Mouse (Mus musculus): Measurements from ENCODE around the gene Tmem273. TPM values are rescaled to one million over a fixed set of nuclear protein-coding genes. Genes with fewer than 3 reads are reported as not detected.

The Tmem273 gene
- polyA plus RNA-seq, 1 experiment from 2014 or later: 0.66 TPM

GRCm38 (mm10) chr14:32842052-32842451, 56.3 kb downstream of the Tmem273 start:
- H3K4me3 ChIP-seq (ENCODE audit: low read length): no peak overlapping the region
- ATAC-seq: no peak
- no peaks in the 10 kb centered on the region for H3K4me1 ChIP-seq (ENCODE audit: control insufficient read depth, insufficient read depth, low read depth, low read length)
- no peak overlapping the region for H3K9ac ChIP-seq (ENCODE audit: low read depth, low read length)
- H3K9me3 ChIP-seq (ENCODE audit: control insufficient read depth, low read length): no peaks in the 10 kb centered on the region
- no peaks in the 10 kb centered on the region for H3K27me3 ChIP-seq (replicated peaks; ENCODE audit: control insufficient read depth, insufficient read depth, low read length)
- H3K27ac ChIP-seq (ENCODE audit: low read depth, low read length): no peak overlapping the region
- no peaks in the 10 kb centered on the region for H3K36me3 ChIP-seq (ENCODE audit: control insufficient read depth, insufficient read depth, low read length)
- no peak overlapping the region for H3K4me2 ChIP-seq (ENCODE audit: low read length)

DNA sequence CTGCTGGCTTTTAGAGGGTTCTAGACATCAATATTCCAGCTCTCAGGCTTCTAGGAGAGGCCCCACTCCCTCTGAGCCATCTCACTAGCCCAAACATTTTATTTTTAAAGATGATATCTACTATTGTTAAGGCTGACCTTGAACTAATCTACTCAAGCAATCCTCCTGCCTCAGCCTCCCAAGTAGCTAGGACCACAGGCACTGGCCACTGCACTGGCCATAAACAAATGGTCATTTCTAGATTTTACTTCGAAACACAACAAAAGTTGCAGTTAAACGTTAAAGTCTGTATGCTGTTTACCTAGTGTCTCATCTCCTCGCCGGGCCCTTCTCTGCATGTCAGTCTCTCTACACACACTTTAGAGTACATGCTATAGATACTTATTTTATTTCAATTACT, 68.3 kb downstream of the Tmem273 start:
- H3K27me3 ChIP-seq (replicated peaks; ENCODE audit: control insufficient read depth, insufficient read depth, low read length): no peaks in the 10 kb centered on the region
- no peak overlapping the region for H3K9ac ChIP-seq (ENCODE audit: low read depth, low read length)
- peaks cover 3% of the 10 kb centered on the region for H3K4me1 ChIP-seq (ENCODE audit: control insufficient read depth, insufficient read depth, low read depth, low read length)
- no peaks in the 10 kb centered on the region for H3K9me3 ChIP-seq (ENCODE audit: control insufficient read depth, low read length)
- H3K4me2 ChIP-seq (ENCODE audit: low read length): no peak overlapping the region
- WGBS: 93% methylated on average over 4 of the region's 4 CpGs
- no peak overlapping the region for H3K27ac ChIP-seq (ENCODE audit: low read depth, low read length)
- no peak for ATAC-seq
- no peak overlapping the region for H3K4me3 ChIP-seq (ENCODE audit: low read length)
- no peaks in the 10 kb centered on the region for H3K36me3 ChIP-seq (ENCODE audit: control insufficient read depth, insufficient read depth, low read length)

- no peak overlapping the region for H3K27ac ChIP-seq (ENCODE audit: low read depth, low read length)
- no peaks in the 10 kb centered on the region for H3K27me3 ChIP-seq (replicated peaks; ENCODE audit: control insufficient read depth, insufficient read depth, low read length)
- 44% methylated on average over 5 of the region's 5 CpGs for WGBS
- ATAC-seq: no peak
- peak overlapping the region; percentile 77; the same call in 1 of the 2 replicates for H3K9ac ChIP-seq (ENCODE audit: low read depth, low read length)
- H3K36me3 ChIP-seq (ENCODE audit: control insufficient read depth, insufficient read depth, low read length): no peaks in the 10 kb centered on the region
- peak overlapping the region; percentile 82 for H3K4me2 ChIP-seq (ENCODE audit: low read length)
- peak overlapping the region; percentile 56 for H3K4me3 ChIP-seq (ENCODE audit: low read length)
- H3K9me3 ChIP-seq (ENCODE audit: control insufficient read depth, low read length): no peaks in the 10 kb centered on the region
- peaks cover 5% of the 10 kb centered on the region for H3K4me1 ChIP-seq (ENCODE audit: control insufficient read depth, insufficient read depth, low read depth, low read length)
Measured at GRCm38 (mm10) chr14:32856246-32856645, 70.5 kb downstream of the Tmem273 start.

DNA sequence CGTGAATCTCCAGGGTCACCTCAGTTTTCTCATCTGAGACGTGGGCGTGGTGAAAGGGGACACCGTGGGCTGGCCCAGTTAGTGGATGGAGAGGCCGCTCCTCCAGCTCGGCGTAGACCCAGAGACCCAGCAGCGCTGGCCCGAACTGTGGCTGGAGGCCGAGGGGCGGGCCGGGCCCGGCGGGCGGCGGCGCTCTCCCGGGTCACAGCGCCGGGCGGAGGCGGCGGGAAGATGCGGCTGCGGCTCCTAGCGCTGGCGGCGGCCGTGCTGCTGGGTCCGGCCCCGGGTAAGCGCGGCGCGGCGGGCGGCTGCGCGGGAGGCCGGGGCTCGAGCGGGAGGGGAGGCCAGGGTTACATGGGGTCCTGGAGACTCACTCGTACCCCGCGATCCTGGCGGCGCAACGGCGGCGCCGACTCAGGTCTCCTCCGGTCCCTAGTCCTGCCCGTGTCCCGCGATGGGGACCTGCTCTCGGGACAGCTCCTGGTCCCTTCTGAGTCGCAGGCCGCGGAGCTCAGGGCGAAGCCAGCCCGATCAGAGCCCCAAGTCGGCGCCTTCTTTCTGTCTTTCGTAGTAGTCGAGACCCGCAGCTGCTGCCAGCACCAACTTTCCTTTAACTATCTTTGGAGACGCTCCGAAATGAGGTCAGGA, 71.0 kb downstream of the Tmem273 start, which contains the start of gene Vstm4:
TSS of gene Vstm4 (plus strand) at position 76 of the 648 bp plus-strand sequence.
- 1% methylated on average over 31 of the region's 68 CpGs for WGBS
- Histone ChIP-seq H3K9me3 (ENCODE audit: control insufficient read depth, low read length) (no peaks in the 10 kb centered on the region), H3K4me1 (ENCODE audit: control insufficient read depth, insufficient read depth, low read depth, low read length) (peaks cover 11% of the 10 kb centered on the region), H3K27ac (ENCODE audit: low read depth, low read length) (peak within 1 kb of the TSS; percentile 51; the same call in 1 of the 2 replicates), H3K36me3 (ENCODE audit: control insufficient read depth, insufficient read depth, low read length) (no peaks in the 10 kb centered on the region), H3K4me3 (ENCODE audit: low read length) (peak within 1 kb of the TSS; percentile 56), H3K9ac (ENCODE audit: low read depth, low read length) (peak within 1 kb of the TSS; percentile 77), H3K4me2 (ENCODE audit: low read length) (peak within 1 kb of the TSS; percentile 82), H3K27me3 (replicated peaks; ENCODE audit: control insufficient read depth, insufficient read depth, low read length) (no peaks in the 10 kb centered on the region)
- peak; percentile 84 for ATAC-seq

DNA sequence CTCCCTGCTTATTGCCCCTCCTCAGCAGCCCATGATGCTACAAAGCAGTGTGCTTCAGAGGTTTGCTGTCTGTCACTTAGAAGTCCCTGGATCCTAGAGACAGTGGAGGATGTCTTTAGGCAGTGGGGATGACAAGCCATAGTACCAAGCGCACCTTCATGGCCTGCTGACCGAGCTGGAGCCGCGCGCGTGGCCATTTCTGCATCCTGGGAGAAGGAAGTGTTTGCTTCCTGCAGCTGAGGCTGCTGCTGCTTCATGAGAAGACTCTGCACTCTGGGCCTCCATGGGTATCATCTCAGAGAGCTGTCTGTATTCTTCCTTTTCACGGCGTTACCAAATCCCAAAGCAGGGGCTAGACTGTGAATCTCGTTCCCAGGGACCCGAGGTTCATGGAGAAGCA, 72.6 kb downstream of the Tmem273 start:
- Histone ChIP-seq H3K9ac (ENCODE audit: low read depth, low read length) (no peak overlapping the region), H3K27me3 (replicated peaks; ENCODE audit: control insufficient read depth, insufficient read depth, low read length) (no peaks in the 10 kb centered on the region), H3K9me3 (ENCODE audit: control insufficient read depth, low read length) (no peaks in the 10 kb centered on the region), H3K27ac (ENCODE audit: low read depth, low read length) (no peak overlapping the region), H3K4me3 (ENCODE audit: low read length) (no peak overlapping the region), H3K4me2 (ENCODE audit: low read length) (no peak overlapping the region), H3K4me1 (ENCODE audit: control insufficient read depth, insufficient read depth, low read depth, low read length) (peaks cover 11% of the 10 kb centered on the region), H3K36me3 (ENCODE audit: control insufficient read depth, insufficient read depth, low read length) (no peaks in the 10 kb centered on the region)
- WGBS: 91% methylated on average over 10 of the region's 10 CpGs
- no peak for ATAC-seq

GRCm38 (mm10) chr14:32858941-32859510, 73.3 kb downstream of the Tmem273 start:
- Histone ChIP-seq H3K4me1 (ENCODE audit: control insufficient read depth, insufficient read depth, low read depth, low read length) (peaks cover 11% of the 10 kb centered on the region), H3K4me2 (ENCODE audit: low read length) (no peak overlapping the region), H3K27me3 (replicated peaks; ENCODE audit: control insufficient read depth, insufficient read depth, low read length) (no peaks in the 10 kb centered on the region), H3K9me3 (ENCODE audit: control insufficient read depth, low read length) (no peaks in the 10 kb centered on the region), H3K27ac (ENCODE audit: low read depth, low read length) (no peak overlapping the region), H3K9ac (ENCODE audit: low read depth, low read length) (no peak overlapping the region), H3K36me3 (ENCODE audit: control insufficient read depth, insufficient read depth, low read length) (no peaks in the 10 kb centered on the region), H3K4me3 (ENCODE audit: low read length) (no peak overlapping the region)
- ATAC-seq: no peak
- 66% methylated on average over 6 of the region's 6 CpGs for WGBS

GRCm38 (mm10) chr14:32859831-32860569, 74.2 kb downstream of the Tmem273 start:
- H3K27ac ChIP-seq (ENCODE audit: low read depth, low read length): no peak overlapping the region
- no peaks in the 10 kb centered on the region for H3K36me3 ChIP-seq (ENCODE audit: control insufficient read depth, insufficient read depth, low read length)
- H3K27me3 ChIP-seq (replicated peaks; ENCODE audit: control insufficient read depth, insufficient read depth, low read length): no peaks in the 10 kb centered on the region
- no peak for ATAC-seq
- no peaks in the 10 kb centered on the region for H3K9me3 ChIP-seq (ENCODE audit: control insufficient read depth, low read length)
- WGBS: 68% methylated on average over 10 of the region's 11 CpGs
- no peak overlapping the region for H3K4me2 ChIP-seq (ENCODE audit: low read length)
- H3K9ac ChIP-seq (ENCODE audit: low read depth, low read length): no peak overlapping the region
- no peak overlapping the region for H3K4me3 ChIP-seq (ENCODE audit: low read length)
- peaks cover 11% of the 10 kb centered on the region for H3K4me1 ChIP-seq (ENCODE audit: control insufficient read depth, insufficient read depth, low read depth, low read length)

DNA sequence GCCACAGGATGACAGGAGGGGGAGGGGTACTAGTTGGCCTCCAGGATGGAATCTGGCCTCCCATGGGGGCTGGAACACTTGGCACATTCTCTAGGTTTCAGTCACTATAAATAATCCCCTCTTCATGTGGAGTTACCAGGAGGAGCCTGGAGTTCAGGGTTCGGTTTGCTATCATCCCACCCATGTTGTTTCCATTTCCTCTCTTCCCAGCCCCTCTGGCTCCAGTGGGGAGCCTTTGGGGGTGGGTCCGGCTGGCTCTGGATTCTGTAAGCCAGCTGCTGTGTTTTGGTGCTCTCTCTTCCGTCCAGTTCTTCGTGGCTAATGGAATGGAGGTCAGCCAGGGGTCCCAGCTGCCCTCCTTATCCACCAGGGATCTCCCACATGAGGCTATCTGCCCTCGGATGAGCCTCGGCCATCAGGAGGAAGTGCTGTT, 75.4 kb downstream of the Tmem273 start:
- H3K4me3 ChIP-seq (ENCODE audit: low read length): no peak overlapping the region
- H3K9ac ChIP-seq (ENCODE audit: low read depth, low read length): no peak overlapping the region
- H3K4me2 ChIP-seq (ENCODE audit: low read length): no peak overlapping the region
- peak; percentile 29; the same call in 1 of the 2 replicates for ATAC-seq
- H3K4me1 ChIP-seq (ENCODE audit: control insufficient read depth, insufficient read depth, low read depth, low read length): peaks cover 11% of the 10 kb centered on the region
- peak overlapping the region; percentile 37; the same call in 1 of the 2 replicates for H3K27ac ChIP-seq (ENCODE audit: low read depth, low read length)
- WGBS: 37% methylated on average over 6 of the region's 6 CpGs
- H3K9me3 ChIP-seq (ENCODE audit: control insufficient read depth, low read length): no peaks in the 10 kb centered on the region
- no peaks in the 10 kb centered on the region for H3K27me3 ChIP-seq (replicated peaks; ENCODE audit: control insufficient read depth, insufficient read depth, low read length)
- H3K36me3 ChIP-seq (ENCODE audit: control insufficient read depth, insufficient read depth, low read length): no peaks in the 10 kb centered on the region

- peak overlapping the region; percentile 37; the same call in 1 of the 2 replicates for H3K27ac ChIP-seq (ENCODE audit: low read depth, low read length)
- WGBS: 29% methylated on average over 2 of the region's 2 CpGs
- no peak overlapping the region for H3K4me2 ChIP-seq (ENCODE audit: low read length)
- H3K4me3 ChIP-seq (ENCODE audit: low read length): no peak overlapping the region
- no peaks in the 10 kb centered on the region for H3K27me3 ChIP-seq (replicated peaks; ENCODE audit: control insufficient read depth, insufficient read depth, low read length)
- no peaks in the 10 kb centered on the region for H3K9me3 ChIP-seq (ENCODE audit: control insufficient read depth, low read length)
- no peak for ATAC-seq
- H3K4me1 ChIP-seq (ENCODE audit: control insufficient read depth, insufficient read depth, low read depth, low read length): peaks cover 8% of the 10 kb centered on the region
- H3K36me3 ChIP-seq (ENCODE audit: control insufficient read depth, insufficient read depth, low read length): no peaks in the 10 kb centered on the region
- no peak overlapping the region for H3K9ac ChIP-seq (ENCODE audit: low read depth, low read length)
Measured at GRCm38 (mm10) chr14:32861656-32862055, 75.9 kb downstream of the Tmem273 start.

Data from hindbrain, embryonic 16.5 days (tissue).